Mouse (Mus musculus) brown adipose tissue, adult 24 weeks (tissue): Measurements from ENCODE around the gene Polr1e. TPM values are rescaled to one million over a fixed set of nuclear protein-coding genes. Genes with fewer than 3 reads are reported as not detected.
"Not testable (repeated sequence)": the region's sequence is repeated elsewhere in the genome, so short reads cannot be mapped to it uniquely, and the experiment has no call there.

ENCODE experiments used
- H3K27ac ChIP-seq: fragments of 200-500 bp; replicated peaks from 2 replicates; pipeline ENCODE4 v1.5.1; 2012; ENCODE audit warnings: low read depth, mild to moderate bottlenecking, low read length
- H3K4me1 ChIP-seq: fragments of 200-500 bp; 2 replicates; pipeline ENCODE4 v1.6.1; 2012; ENCODE audit warnings: low read length, mixed read lengths; ENCODE audit not compliant: control insufficient read depth, insufficient read depth, insufficient read length
- H3K4me3 ChIP-seq: fragments of 200-500 bp; 2 replicates; pipeline ENCODE4 v1.5.1; 2012; ENCODE audit warnings: low read depth, mild to moderate bottlenecking, low read length, moderate library complexity; ENCODE audit not compliant: insufficient read depth
- polyA plus RNA-seq: library from polyadenylated mRNA; stranded (reverse); fragments of >200 nt; gene quantifications from 2 replicates; pipeline ENCODE4 v1.2.4, GENCODE M21; 2012; ENCODE audit not compliant: missing spikeins, insufficient read depth, insufficient read length

Gene Polr1e
- polyA plus RNA-seq, 1 experiment, result 10.1 TPM

GRCm38 (mm10) chr4:44990560-44990959 lies 27.8 kb upstream of the Polr1e start:
- Histone ChIP-seq H3K27ac (no peak overlapping the region), H3K4me3 (no peak overlapping the region), H3K4me1 (no peaks in the 10 kb centered on the region)

GRCm38 (mm10) chr4:44992330-44992729 lies 26.1 kb upstream of the Polr1e start:
- not testable (repeated sequence) for H3K27ac ChIP-seq, H3K4me3 ChIP-seq, H3K4me1 ChIP-seq

GRCm38 (mm10) chr4:44993179-44993578 lies 25.2 kb upstream of the Polr1e start:
- H3K4me3 ChIP-seq, H3K27ac ChIP-seq, H3K4me1 ChIP-seq: not testable (repeated sequence)

- Histone ChIP-seq H3K4me1 (0 out of 2 replicates have a peak, but pooled peaks cover 4% of the 10 kb centered on the region), H3K4me3 (no peak overlapping the region), H3K27ac (no peak overlapping the region)
Measured at GRCm38 (mm10) chr4:44993847-44994246, 24.5 kb upstream of the Polr1e start.

- Histone ChIP-seq H3K4me1 (0 out of 2 replicates have a peak, but pooled peaks cover 8% of the 10 kb centered on the region), H3K27ac (no peak overlapping the region), H3K4me3 (no peak overlapping the region)
Measured at GRCm38 (mm10) chr4:44994776-44995175, 23.6 kb upstream of the Polr1e start.

- Histone ChIP-seq H3K4me3 (no peak overlapping the region), H3K4me1 (0 out of 2 replicates have a peak, but pooled peaks cover 8% of the 10 kb centered on the region), H3K27ac (no peak overlapping the region)
Measured at GRCm38 (mm10) chr4:44998071-44998470, 20.3 kb upstream of the Polr1e start.

- Histone ChIP-seq H3K4me1 (0 out of 2 replicates have a peak, but pooled peaks cover 8% of the 10 kb centered on the region), H3K27ac (0 out of 2 replicates have a peak overlapping the region, but pooled peaks have one; percentile 14), H3K4me3 (no peak overlapping the region)
Measured at GRCm38 (mm10) chr4:45000001-45000400, 18.4 kb upstream of the Polr1e start.

GRCm38 (mm10) chr4:45005452-45005851 lies 12.9 kb upstream of the Polr1e start:
- Histone ChIP-seq H3K27ac (peak overlapping the region; percentile 82), H3K4me1 (peaks cover 2% of the 10 kb centered on the region), H3K4me3 (no peak overlapping the region)

GRCm38 (mm10) chr4:45010806-45011415 lies 7.5 kb upstream of the Polr1e start:
- H3K4me3 ChIP-seq, result peak overlapping the region; percentile 77
- H3K27ac ChIP-seq, result peak overlapping the region; percentile 46
- peaks cover 2% of the 10 kb centered on the region for H3K4me1 ChIP-seq

- H3K4me1 ChIP-seq, result peaks cover 2% of the 10 kb centered on the region
- H3K4me3 ChIP-seq, result peak overlapping the region; percentile 77
- H3K27ac ChIP-seq, result peak overlapping the region; percentile 25
Measured at GRCm38 (mm10) chr4:45011581-45012104, 6.7 kb upstream of the Polr1e start.

GRCm38 (mm10) chr4:45012105-45012975 lies 6.0 kb upstream of the Polr1e start, which contains the start of gene Zbtb5:
Gene Zbtb5, minus strand, starts transcription at chr4:45012412.
- H3K4me3 ChIP-seq, result peak within 1 kb of the TSS; percentile 84
- H3K4me1 ChIP-seq, result peaks cover 2% of the 10 kb centered on the region
- H3K27ac ChIP-seq, result peak within 1 kb of the TSS; percentile 88

- Histone ChIP-seq H3K4me3 (peak overlapping the region; percentile 84), H3K27ac (peak overlapping the region; percentile 88), H3K4me1 (peaks cover 2% of the 10 kb centered on the region)
Measured at GRCm38 (mm10) chr4:45013031-45013431, 5.4 kb upstream of the Polr1e start.

- H3K4me1 ChIP-seq, result peaks cover 2% of the 10 kb centered on the region
- no peak overlapping the region for H3K27ac ChIP-seq
- peak overlapping the region; percentile 84; the same call in 1 of the 2 replicates for H3K4me3 ChIP-seq
Measured at GRCm38 (mm10) chr4:45013537-45013936, 4.8 kb upstream of the Polr1e start.

- peaks cover 2% of the 10 kb centered on the region; the same call in 1 of the 2 replicates for H3K4me1 ChIP-seq
- H3K27ac ChIP-seq, result no peak overlapping the region
- no peak overlapping the region for H3K4me3 ChIP-seq
Measured at GRCm38 (mm10) chr4:45015615-45016014, 2.8 kb upstream of the Polr1e start.

- peak overlapping the region; percentile 91 for H3K4me3 ChIP-seq
- H3K4me1 ChIP-seq, result peaks cover 2% of the 10 kb centered on the region; the same call in 1 of the 2 replicates
- no peak overlapping the region for H3K27ac ChIP-seq
Measured at GRCm38 (mm10) chr4:45019009-45019408, 626 bp downstream of the Polr1e start.
